Mouse (Mus musculus) ES-E14 (cell line): ENCODE data around the gene Amer2. TPM values are rescaled to one million over a fixed set of nuclear protein-coding genes. Genes with fewer than 3 reads are reported as not detected.

Experiments used
- DNase-seq: peaks from one replicate; pipeline ENCODE4 v3.0.0-alpha.2; 2013; ENCODE audit warnings: low read depth, low spot score
- H3K27ac ChIP-seq: 2 replicates; pipeline ENCODE4 v1.5.1; 2012; ENCODE audit warnings: low read depth, mild to moderate bottlenecking, low read length, moderate library complexity, mixed read lengths; ENCODE audit not compliant: poor library complexity, insufficient read depth, severe bottlenecking
- H3K36me3 ChIP-seq: 2 replicates; pipeline ENCODE4 v1.6.1; 2012; ENCODE audit warnings: mild to moderate bottlenecking, low read length, moderate library complexity, mixed read lengths; ENCODE audit not compliant: control insufficient read depth, poor library complexity, insufficient read depth, severe bottlenecking
- H3K4me1 ChIP-seq, 2 experiments: fragments of 150-350 bp in 1 of 2; sonication (generic) in 1 of 2; 2 replicates each; pipeline ENCODE4 v1.6.1; 2012; ENCODE audit warnings: low read length in 2 of 2, mild to moderate bottlenecking in 1 of 2, mixed read lengths in 1 of 2; ENCODE audit not compliant: control insufficient read depth in 2 of 2, insufficient read depth in 2 of 2, poor library complexity in 1 of 2
- H3K4me3 ChIP-seq, 2 experiments: fragments of 150-350 bp in 1 of 2; sonication (generic) in 1 of 2; 2 replicates each; pipeline ENCODE4 v1.5.1; 2012; ENCODE audit warnings: low read length in 2 of 2, low read depth in 1 of 2, mild to moderate bottlenecking in 1 of 2, mixed read lengths in 1 of 2; ENCODE audit not compliant: insufficient read depth in 1 of 2, poor library complexity in 1 of 2, severe bottlenecking in 1 of 2
- H3K9ac ChIP-seq: 2 replicates; pipeline ENCODE4 v1.6.1; 2012; ENCODE audit warnings: low read depth, mild to moderate bottlenecking, low read length, mixed read lengths; ENCODE audit not compliant: poor library complexity, insufficient read depth, severe bottlenecking
- H3K9me3 ChIP-seq: fragments of 150-350 bp; sonication (generic); 2 replicates; pipeline ENCODE4 v1.6.1; 2012; ENCODE audit warnings: low read depth, mild to moderate bottlenecking, low read length; ENCODE audit not compliant: control insufficient read depth, insufficient read depth
- CHD2 ChIP-seq: IDR thresholded peaks from 2 replicates; pipeline ENCODE4 v1.6.1; 2014; ENCODE audit warnings: mild to moderate bottlenecking, low read depth, low read length, inconsistent platforms
- HCFC1 ChIP-seq: IDR thresholded peaks from 2 replicates; pipeline ENCODE4 v1.6.1; 2012; ENCODE audit warnings: low read length, inconsistent platforms, borderline replicate concordance; ENCODE audit not compliant: insufficient read depth
- MAFK ChIP-seq: IDR thresholded peaks from 2 replicates; pipeline ENCODE4 v1.6.1; 2014; ENCODE audit warnings: mild to moderate bottlenecking, low read depth, low read length, inconsistent platforms; ENCODE audit not compliant: insufficient read depth
- ZC3H11A ChIP-seq: IDR thresholded peaks from 2 replicates; pipeline ENCODE4 v1.6.1; 2012; ENCODE audit warnings: low read depth, mild to moderate bottlenecking, inconsistent platforms, low read length, borderline replicate concordance
- ZNF384 ChIP-seq: IDR thresholded peaks from 2 replicates; pipeline ENCODE4 v1.6.1; 2012; ENCODE audit warnings: low read depth, low read length, inconsistent platforms
- in situ Hi-C, 2 experiments: fragments of 600-800 bp; cut with MboI; formaldehyde crosslinking; loops; one replicate each; pipeline ENCODE4 v1.15.1; 2025; ENCODE audit warnings: low sequenced_read_pairs in 2 of 2, inconsistent platforms in 1 of 2; ENCODE audit not compliant: unreplicated experiment in 2 of 2
- total RNA-seq: library from RNA; depleted of rRNA; stranded (reverse); fragments of 300-350 nt; gene quantifications from 2 replicates; pipeline ENCODE4 v1.2.3, GENCODE M21; 2012

The Amer2 gene
- total RNA-seq, 1 experiment: 0.09 TPM

- TF ChIP-seq MAFK: no peak
- H3K9ac ChIP-seq: no peak overlapping the region
- DNase-seq: no peak
- H3K36me3 ChIP-seq: no peaks in the 10 kb centered on the region
- peaks cover 0 to 2% of the 10 kb centered on the region in 2 experiments; a peak in 1 of 4 replicates for H3K4me1 ChIP-seq
- no peaks in the 10 kb centered on the region for H3K9me3 ChIP-seq
- no peak overlapping the region for H3K27ac ChIP-seq
- in situ Hi-C loops: no loop called here
- H3K4me3 ChIP-seq: no peak overlapping the region
Measured at GRCm38 (mm10) chr14:60377107-60377506, 4.0 kb downstream of the Amer2 start.

GRCm38 (mm10) chr14:60377546-60377945 is 4.5 kb downstream of the Amer2 start:
- H3K4me1 ChIP-seq: peaks cover 0 to 2% of the 10 kb centered on the region in 2 experiments; a peak in 1 of 4 replicates
- no peak overlapping the region for H3K9ac ChIP-seq
- in situ Hi-C loops: no loop called here
- no peak overlapping the region; a peak in 1 of 4 replicates for H3K4me3 ChIP-seq
- no peaks in the 10 kb centered on the region for H3K9me3 ChIP-seq
- TF ChIP-seq MAFK: no peak
- no peak for TF ChIP-seq ZNF384
- no peak for TF ChIP-seq ZC3H11A
- no peak for TF ChIP-seq HCFC1
- no peak for TF ChIP-seq CHD2
- H3K27ac ChIP-seq: no peak overlapping the region
- no peaks in the 10 kb centered on the region for H3K36me3 ChIP-seq
- no peak for DNase-seq

GRCm38 (mm10) chr14:60378057-60378565 is 5.1 kb downstream of the Amer2 start:
- peak overlapping the region; percentile 22; the same call in 1 of the 2 replicates for H3K9ac ChIP-seq
- H3K9me3 ChIP-seq: no peaks in the 10 kb centered on the region
- H3K4me1 ChIP-seq: peaks cover 0 to 2% of the 10 kb centered on the region in 2 experiments; a peak in 1 of 4 replicates
- H3K36me3 ChIP-seq: no peaks in the 10 kb centered on the region
- TF ChIP-seq HCFC1 (no peak), CHD2 (no peak), ZC3H11A (no peak), MAFK (no peak), ZNF384 (no peak)
- DNase-seq: peak; percentile 44
- peak overlapping the region; percentile 60 for H3K4me3 ChIP-seq
- H3K27ac ChIP-seq: no peak overlapping the region
- in situ Hi-C loops: no loop called here

GRCm38 (mm10) chr14:60378566-60379322 is 5.7 kb downstream of the Amer2 start:
- TF ChIP-seq ZNF384: no peak
- no peak for TF ChIP-seq HCFC1
- no peak for TF ChIP-seq ZC3H11A
- no peak for TF ChIP-seq MAFK
- no peak for TF ChIP-seq CHD2
- DNase-seq: no peak
- in situ Hi-C loops: no loop called here
- Histone ChIP-seq H3K36me3 (no peaks in the 10 kb centered on the region), H3K27ac (no peak overlapping the region), H3K9ac (peak overlapping the region; percentile 22; the same call in 1 of the 2 replicates), H3K4me3 (peak overlapping the region; percentile 60), H3K9me3 (no peaks in the 10 kb centered on the region), H3K4me1 (peaks cover 0 to 2% of the 10 kb centered on the region in 2 experiments; a peak in 1 of 4 replicates)
